Mouse (Mus musculus): ENCODE measurements around the gene Sppl2b.

- TF ChIP-seq CTCF (IDR thresholded peaks at IDR 0.05; ENCODE audit: borderline replicate concordance, insufficient read depth, low read length), result no peak
- no peak for TF ChIP-seq POLR2A (IDR thresholded peaks at IDR 0.05; ENCODE audit: low read depth, low read length)
These were observed 48.2 kb downstream of the Sppl2b start for GRCm38 (mm10) chr10:80903282-80903681.

All from embryonic fibroblast, embryonic 13.5 days (primary cell).